Mouse (Mus musculus) heart, embryonic 16.5 days (tissue): Measurements from ENCODE around the gene Rab25. TPM values are rescaled to one million over a fixed set of nuclear protein-coding genes. Genes with fewer than 3 reads are reported as not detected.

Experiments
- ATAC-seq: fragments of 200-750 bp; cut with Nextera tagmentation; replicated peaks from 2 replicates; pipeline ENCODE4 v1.8.0; 2017; ENCODE audit warnings: moderate number of reproducible peaks; ENCODE audit not compliant: insufficient read depth, low FRiP score; ENCODE audit errors: extremely low read depth
- H3K27ac ChIP-seq: fragments of 300-500 bp; sonication (generic); 2 replicates; pipeline ENCODE4 v1.5.1; 2014; ENCODE audit warnings: mild to moderate bottlenecking, low read length, control low read depth, moderate library complexity
- H3K27me3 ChIP-seq: fragments of 300-500 bp; sonication (generic); 2 replicates; pipeline ENCODE4 v1.6.1; 2014; ENCODE audit warnings: low read length, mixed read lengths; ENCODE audit not compliant: control insufficient read depth, insufficient read depth
- H3K36me3 ChIP-seq: fragments of 300-500 bp; sonication (generic); 2 replicates; pipeline ENCODE4 v1.6.1; 2014; ENCODE audit not compliant: control insufficient read depth, insufficient read depth
- H3K4me1 ChIP-seq: fragments of 300-500 bp; sonication (generic); 2 replicates; pipeline ENCODE4 v1.6.1; 2014; ENCODE audit warnings: low read length, mixed read lengths; ENCODE audit not compliant: control insufficient read depth, insufficient read depth
- H3K4me2 ChIP-seq: fragments of 300-500 bp; sonication (generic); 2 replicates; pipeline ENCODE4 v1.6.1; 2014; ENCODE audit warnings: low read depth, mild to moderate bottlenecking, control low read depth, low read length
- H3K4me3 ChIP-seq: fragments of 300-500 bp; sonication (generic); 2 replicates; pipeline ENCODE4 v1.5.1; 2014; ENCODE audit warnings: mild to moderate bottlenecking, control low read depth, low read length
- H3K9ac ChIP-seq: fragments of 300-500 bp; sonication (generic); 2 replicates; pipeline ENCODE4 v1.6.1; 2014; ENCODE audit warnings: low read length, control low read depth
- H3K9me3 ChIP-seq: fragments of 300-500 bp; sonication (generic); replicated peaks from 2 replicates; pipeline ENCODE4 v1.6.1; 2016; ENCODE audit warnings: low read length; ENCODE audit not compliant: control insufficient read depth
- WGBS: fragments of 180-500 bp; shearing (Covaris S2); extraction: QIAGEN DNeasy Blood & Tissue Kit; methylation state at CpG from one replicate; pipeline ENCODE4 v1.1.7; 2014; 5-methylcytosine and 5-hydroxymethylcytosine counted together
- polyA plus RNA-seq: library from polyadenylated mRNA; unstranded; fragments of >200 nt; fragmentation: Nextera tagmentation; extraction: Ambion mirVana; gene quantifications from 2 replicates; pipeline ENCODE4 v1.2.1, GENCODE M21; 2015

Gene Rab25
- polyA plus RNA-seq, 1 experiment from 2014 or later, result 2.2 TPM

GRCm38 (mm10) chr3:88551586-88551985, 3.5 kb upstream of the Rab25 start:
- Histone ChIP-seq H3K9me3 (no peaks in the 10 kb centered on the region), H3K4me1 (peaks cover 15% of the 10 kb centered on the region), H3K36me3 (peaks cover 7% of the 10 kb centered on the region), H3K27ac (no peak overlapping the region), H3K4me2 (peak overlapping the region; percentile 90), H3K9ac (no peak overlapping the region; the same call in 1 of the 2 replicates), H3K4me3 (no peak overlapping the region; the same call in 1 of the 2 replicates), H3K27me3 (no peaks in the 10 kb centered on the region)
- no peak for ATAC-seq
- whole genome bisulfite sequencing, result 75% methylated on average over 4 of the region's 4 CpGs

DNA sequence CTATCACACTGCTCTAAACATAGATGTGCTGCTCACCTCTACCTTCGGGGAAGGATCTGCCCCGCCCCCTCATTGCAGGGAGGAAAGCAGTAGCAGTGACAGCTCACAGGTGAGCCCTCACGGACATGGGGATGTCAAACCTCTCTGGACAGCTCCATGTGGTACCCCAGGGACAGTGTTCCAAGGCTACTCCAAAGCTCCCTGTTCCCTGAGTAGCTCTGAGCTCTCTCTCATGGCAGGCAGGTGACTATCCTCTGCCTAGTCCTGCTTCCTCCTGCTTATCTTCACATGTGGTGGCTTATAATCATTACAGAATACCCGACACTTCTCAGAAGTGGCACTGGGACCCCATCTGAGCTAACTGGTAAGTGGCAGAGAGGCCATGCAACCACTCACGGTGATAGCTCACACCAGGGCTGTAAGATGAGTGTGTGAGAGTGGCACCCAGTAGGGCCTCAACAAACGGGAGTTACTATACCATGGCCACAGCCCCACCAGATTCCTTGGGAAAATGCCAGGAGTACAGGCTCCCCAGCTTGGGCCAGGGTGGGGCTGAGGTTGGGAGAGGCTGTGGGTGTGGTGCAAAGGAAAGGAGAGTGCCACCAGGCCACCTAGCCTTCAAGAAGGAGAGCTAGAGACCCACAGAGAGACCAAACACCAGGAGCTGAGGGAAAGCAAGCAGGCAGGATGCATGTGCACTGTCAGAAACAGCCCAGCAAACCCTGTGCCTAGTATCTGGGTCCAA, 1.3 kb downstream of the Rab25 start:
- H3K4me2 ChIP-seq, result no peak overlapping the region
- H3K9me3 ChIP-seq, result no peaks in the 10 kb centered on the region
- H3K9ac ChIP-seq, result no peak overlapping the region
- H3K27me3 ChIP-seq, result no peaks in the 10 kb centered on the region
- H3K27ac ChIP-seq, result no peak overlapping the region
- no peak for ATAC-seq
- H3K36me3 ChIP-seq, result no peaks in the 10 kb centered on the region
- no peak overlapping the region for H3K4me3 ChIP-seq
- WGBS, result 62% methylated on average over 6 of the region's 6 CpGs
- H3K4me1 ChIP-seq, result peaks cover 2% of the 10 kb centered on the region

GRCm38 (mm10) chr3:88544955-88545591, 3.0 kb downstream of the Rab25 start:
- H3K4me3 ChIP-seq, result no peak overlapping the region
- ATAC-seq, result no peak
- no peak overlapping the region for H3K9ac ChIP-seq
- no peaks in the 10 kb centered on the region for H3K27me3 ChIP-seq
- peaks cover 6% of the 10 kb centered on the region for H3K4me1 ChIP-seq
- no peaks in the 10 kb centered on the region for H3K36me3 ChIP-seq
- H3K4me2 ChIP-seq, result no peak overlapping the region
- H3K27ac ChIP-seq, result no peak overlapping the region
- no peaks in the 10 kb centered on the region for H3K9me3 ChIP-seq
- WGBS, result 59% methylated on average over 20 of the region's 20 CpGs

DNA sequence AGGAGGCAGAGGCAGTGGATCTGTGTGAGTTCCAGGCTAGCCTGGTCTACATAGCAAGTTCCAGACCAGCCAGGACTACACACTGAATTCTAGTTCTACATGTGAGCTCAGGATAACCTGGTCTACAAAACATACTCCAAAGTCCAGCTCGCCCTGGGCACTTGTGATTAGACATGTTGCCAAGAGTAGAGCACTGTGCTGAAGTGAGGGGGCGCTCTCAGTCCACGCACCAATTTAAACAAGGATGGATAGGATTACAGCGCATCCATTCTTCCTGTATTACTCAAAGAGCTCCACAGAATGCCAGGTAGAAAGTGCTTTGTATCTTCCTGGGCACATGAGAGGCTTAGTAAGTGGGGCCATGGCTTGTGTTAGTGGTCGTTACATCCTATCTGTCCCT, 3.6 kb downstream of the Rab25 start:
- H3K27me3 ChIP-seq, result no peaks in the 10 kb centered on the region
- H3K9ac ChIP-seq, result no peak overlapping the region
- H3K36me3 ChIP-seq, result no peaks in the 10 kb centered on the region
- H3K4me1 ChIP-seq, result peaks cover 10% of the 10 kb centered on the region
- 36% methylated on average over 5 of the region's 5 CpGs for WGBS
- no peak overlapping the region for H3K4me2 ChIP-seq
- no peak for ATAC-seq
- H3K9me3 ChIP-seq, result no peaks in the 10 kb centered on the region
- no peak overlapping the region for H3K4me3 ChIP-seq
- no peak overlapping the region for H3K27ac ChIP-seq

DNA sequence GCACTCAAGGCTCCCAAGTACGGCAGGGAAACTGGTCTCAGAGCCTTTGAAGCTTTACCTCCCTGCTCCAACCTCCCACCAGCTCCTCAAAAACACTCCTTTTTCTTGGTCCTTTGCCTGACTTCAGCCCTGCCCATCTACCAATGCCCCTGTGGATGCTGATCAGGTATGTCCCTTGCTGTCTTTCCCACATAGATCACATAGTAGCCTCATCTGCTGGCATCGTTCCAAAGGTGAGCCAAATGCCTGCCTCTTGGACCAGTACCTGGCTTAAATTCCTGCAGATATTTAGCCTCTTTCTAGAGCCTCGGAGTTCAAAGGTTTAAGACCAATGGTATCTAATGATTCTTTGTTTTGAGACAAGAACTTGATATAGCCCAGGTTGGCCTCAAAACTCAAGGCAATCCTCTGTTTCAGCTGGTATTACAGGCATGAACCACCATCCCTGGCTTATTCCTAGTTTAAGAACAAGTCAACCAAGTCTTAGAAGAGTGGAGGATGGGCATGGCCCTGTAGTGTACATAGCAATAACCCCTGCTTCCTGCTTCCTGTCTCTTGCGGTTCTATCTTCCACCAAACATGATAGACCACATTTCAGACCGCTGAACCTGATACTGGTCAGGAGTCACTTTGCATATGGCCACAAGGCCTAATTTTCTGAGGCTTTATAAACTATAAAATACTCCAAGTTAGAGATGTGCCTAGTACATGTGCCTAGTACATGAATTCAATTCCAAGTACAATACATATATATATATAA, 4.3 kb downstream of the Rab25 start:
- Histone ChIP-seq H3K4me2 (no peak overlapping the region), H3K4me3 (no peak overlapping the region), H3K9me3 (no peaks in the 10 kb centered on the region), H3K4me1 (peaks cover 13% of the 10 kb centered on the region), H3K27ac (no peak overlapping the region), H3K36me3 (peaks cover under 1% of the 10 kb centered on the region; the same call in 1 of the 2 replicates), H3K27me3 (no peaks in the 10 kb centered on the region), H3K9ac (no peak overlapping the region)
- ATAC-seq, result no peak
- WGBS, result 57% methylated on average over 5 of the region's 5 CpGs

GRCm38 (mm10) chr3:88543174-88543573, 4.9 kb downstream of the Rab25 start:
- no peak overlapping the region for H3K4me3 ChIP-seq
- H3K9me3 ChIP-seq, result no peaks in the 10 kb centered on the region
- no peaks in the 10 kb centered on the region for H3K27me3 ChIP-seq
- ATAC-seq, result no peak
- no peak overlapping the region for H3K4me2 ChIP-seq
- H3K4me1 ChIP-seq, result peaks cover 15% of the 10 kb centered on the region
- H3K27ac ChIP-seq, result no peak overlapping the region
- H3K9ac ChIP-seq, result no peak overlapping the region
- WGBS, result 77% methylated on average over 8 of the region's 8 CpGs
- H3K36me3 ChIP-seq, result peaks cover 7% of the 10 kb centered on the region

DNA sequence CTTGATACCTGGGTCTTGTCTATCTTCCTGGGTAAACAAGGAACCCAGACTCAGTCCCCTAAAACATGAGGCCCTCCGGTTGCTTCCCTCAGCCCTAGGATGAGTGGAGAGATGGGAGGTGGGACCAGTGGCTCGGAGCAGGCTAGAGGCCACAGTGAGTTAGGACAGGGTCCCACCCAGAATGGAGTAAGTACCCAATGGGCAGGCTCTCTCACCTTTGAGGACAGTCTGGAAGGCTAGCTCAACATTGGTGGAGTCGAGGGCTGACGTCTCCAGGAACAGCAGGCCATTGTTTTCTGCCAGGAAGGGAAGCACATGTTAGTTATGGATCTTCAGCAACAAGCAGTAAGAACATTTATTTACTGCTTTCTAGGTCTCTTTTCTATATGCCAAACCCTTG, 5.6 kb downstream of the Rab25 start:
- Histone ChIP-seq H3K27me3 (no peaks in the 10 kb centered on the region), H3K9me3 (no peaks in the 10 kb centered on the region), H3K4me1 (peaks cover 15% of the 10 kb centered on the region), H3K36me3 (peaks cover 10% of the 10 kb centered on the region), H3K4me2 (no peak overlapping the region), H3K9ac (no peak overlapping the region), H3K4me3 (no peak overlapping the region), H3K27ac (no peak overlapping the region)
- WGBS, result 65% methylated on average over 4 of the region's 4 CpGs
- no peak for ATAC-seq

DNA sequence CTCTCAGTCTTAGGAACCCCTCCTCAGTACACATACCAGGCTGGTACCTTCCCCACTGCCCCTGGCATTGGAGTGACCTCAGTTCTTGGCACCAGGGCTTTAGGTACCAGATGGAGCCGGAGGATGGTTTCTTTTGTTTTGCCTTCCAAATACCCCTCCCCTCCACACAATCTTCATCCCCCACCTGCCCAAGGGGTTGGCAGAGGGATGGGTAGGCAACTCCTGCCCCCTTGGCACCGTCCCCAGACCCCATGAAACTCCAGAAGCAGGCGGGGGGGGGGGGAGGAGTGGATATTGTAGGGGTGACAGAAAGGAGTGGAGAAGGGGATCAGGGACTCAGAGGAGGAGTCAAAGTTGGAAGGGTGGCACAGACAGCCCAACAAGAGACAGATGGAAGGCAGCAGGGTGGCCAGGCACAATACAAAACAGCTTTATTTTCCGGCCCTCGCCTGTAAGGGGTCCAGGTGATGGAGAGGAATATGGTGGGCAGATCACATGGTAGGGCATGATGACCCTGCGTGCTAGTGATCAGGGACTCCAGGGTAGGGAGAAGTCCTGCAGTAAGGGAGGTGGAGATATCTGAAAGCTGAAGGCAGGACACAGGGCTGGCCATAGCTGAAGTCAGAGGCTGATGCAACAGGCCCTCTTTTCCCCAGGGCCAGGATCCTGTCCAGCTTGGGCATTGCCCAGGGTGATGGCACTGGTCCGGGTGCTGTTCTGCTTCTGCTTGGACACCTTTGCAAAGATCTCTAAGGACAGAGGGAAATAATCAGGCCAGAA, 6.3 kb downstream of the Rab25 start:
- no peak for ATAC-seq
- Histone ChIP-seq H3K27me3 (no peaks in the 10 kb centered on the region), H3K4me3 (no peak overlapping the region), H3K4me1 (peaks cover 21% of the 10 kb centered on the region), H3K4me2 (no peak overlapping the region), H3K36me3 (peaks cover 17% of the 10 kb centered on the region), H3K9me3 (no peaks in the 10 kb centered on the region), H3K9ac (no peak overlapping the region), H3K27ac (no peak overlapping the region)
- WGBS, result 72% methylated on average over 6 of the region's 7 CpGs
